Mouse (Mus musculus): ENCODE measurements at regions not wholly inside any gene's neighbourhood (a gene's known extent, or its start where the extent isn't known, plus 50 kb on each side); places are given as distances from the start of the nearest gene placed in this dataset.

- TF ChIP-seq CTCF (IDR thresholded peaks at IDR 0.05; ENCODE audit: control insufficient read depth, insufficient read depth, low read length) (no peak), POLR2A (IDR thresholded peaks at IDR 0.05; ENCODE audit: borderline replicate concordance, control insufficient read depth, low read depth, low read length) (no peak)
Measured at GRCm38 (mm10) chr1:63951663-63952062, 170.4 kb downstream of the Klf7 start.

All from bone marrow, adult 2 months (tissue).